Mouse (Mus musculus) limb, embryonic 11.5 days (tissue): ENCODE data around the gene Cacnb3. TPM values are rescaled to one million over a fixed set of nuclear protein-coding genes. Genes with fewer than 3 reads are reported as not detected.

Source experiments
- polyA plus RNA-seq: library from polyadenylated mRNA; unstranded; fragments of >200 nt; fragmentation: Nextera tagmentation; extraction: Ambion mirVana; gene quantifications from 2 replicates; pipeline ENCODE4 v1.2.1, GENCODE M21; 2014

Cacnb3 gene
- polyA plus RNA-seq, 1 experiment from 2014 or later = 23.4 TPM

Other genes starting within 250 kb of the Cacnb3 start
- not detected in 2 replicates for gene Olfr283, start 249.9 kb upstream of the Cacnb3 start, polyA plus RNA-seq
- gene Olfr282, start 199.6 kb upstream of the Cacnb3 start, polyA plus RNA-seq = not detected in 2 replicates
- not detected in 2 replicates for gene Olfr281, start 178.3 kb upstream of the Cacnb3 start, polyA plus RNA-seq
- gene OR5BS1P, start 160.9 kb upstream of the Cacnb3 start, polyA plus RNA-seq = not detected in 2 replicates
- gene Lalba, start 148.1 kb upstream of the Cacnb3 start, polyA plus RNA-seq = 0.34 TPM in 1 of 2 replicates, not detected in the other
- gene Olfr279, start 138.4 kb upstream of the Cacnb3 start, polyA plus RNA-seq = not detected in 2 replicates
- gene Kansl2, start 96.6 kb upstream of the Cacnb3 start, polyA plus RNA-seq = 152 and 156 TPM in 2 replicates
- 62.9 and 66.2 TPM in 2 replicates for gene Ccnt1, start 59.9 kb upstream of the Cacnb3 start, polyA plus RNA-seq
- gene 4930415O20Rik, start 59.8 kb upstream of the Cacnb3 start, polyA plus RNA-seq = 0.29 TPM in 1 of 2 replicates, not detected in the other
- gene Adcy6, start 20.8 kb upstream of the Cacnb3 start, polyA plus RNA-seq = 16.2 and 18.9 TPM in 2 replicates
- gene Ddx23, start 32.1 kb downstream of the Cacnb3 start, polyA plus RNA-seq = 24.8 and 27.7 TPM in 2 replicates
- 0.29 and 0.37 TPM in 2 replicates for gene Rnd1, start 46.6 kb downstream of the Cacnb3 start, polyA plus RNA-seq
- gene Ccdc65, start 77.4 kb downstream of the Cacnb3 start, polyA plus RNA-seq = 0.48 and 1.3 TPM in 2 replicates
- gene Fkbp11, start 97.4 kb downstream of the Cacnb3 start, polyA plus RNA-seq = 24.3 and 25.7 TPM in 2 replicates
- 34.7 and 36.4 TPM in 2 replicates for gene Arf3, start 132.4 kb downstream of the Cacnb3 start, polyA plus RNA-seq
- gene Wnt10b, start 147.3 kb downstream of the Cacnb3 start, polyA plus RNA-seq = 0.81 and 1.5 TPM in 2 replicates
- gene Wnt1, start 159.0 kb downstream of the Cacnb3 start, polyA plus RNA-seq = not detected in 2 replicates
- not detected in 2 replicates for gene Ddn, start 178.7 kb downstream of the Cacnb3 start, polyA plus RNA-seq
- gene Prkag1, start 200.7 kb downstream of the Cacnb3 start, polyA plus RNA-seq = 79.3 and 84.6 TPM in 2 replicates
- gene Kmt2d, start 240.4 kb downstream of the Cacnb3 start, polyA plus RNA-seq = 17.6 and 21.6 TPM in 2 replicates